Mouse (Mus musculus) testis, adult 10 weeks (tissue): Measurements from ENCODE around the gene Sowahc. TPM values are rescaled to one million over a fixed set of nuclear protein-coding genes. Genes with fewer than 3 reads are reported as not detected.

ENCODE experiments used
- polyA plus RNA-seq: library from polyadenylated mRNA; stranded (reverse); fragments of 350-450 nt; fragmentation: Illumina TruSeq; extraction: RNeasy Lipid Tissue Mini Kit (QIAGEN cat#74804); gene quantifications from one replicate; pipeline ENCODE4 v1.2.3, GENCODE M21; 2014; ENCODE audit warnings: low read depth, low replicate concordance

The Sowahc gene
- 10.9 TPM for polyA plus RNA-seq

GRCm38 (mm10) chr10:59221473-59222270 is at the start of gene Sowahc, which contains the start of gene Sept10:
Sowahc (plus strand) TSS chr10:59221953.
Sept10 (minus strand) TSS chr10:59221847.

Other genes starting within 250 kb of the Sowahc start
- gene Sept10, start 106 bp upstream of the Sowahc start, polyA plus RNA-seq, result 272 TPM
- gene P4ha1, start 101.3 kb downstream of the Sowahc start, polyA plus RNA-seq, result 16.7 TPM
- 10.6 TPM for gene Gm10273, start 173.7 kb downstream of the Sowahc start, polyA plus RNA-seq
- gene Pla2g12b, start 181.7 kb downstream of the Sowahc start, polyA plus RNA-seq, result not detected
- gene Oit3, start 219.8 kb downstream of the Sowahc start, polyA plus RNA-seq, result 0.73 TPM